Mouse (Mus musculus) olfactory bulb, adult 2 months (tissue): ENCODE results near the gene Nvl. TPM values are rescaled to one million over a fixed set of nuclear protein-coding genes. Genes with fewer than 3 reads are reported as not detected.

Source experiments
- H3K27ac ChIP-seq: fragments of 200-500 bp; 2 replicates; pipeline ENCODE4 v1.5.1; 2012; ENCODE audit warnings: low read depth, low read length; ENCODE audit not compliant: insufficient read depth
- H3K4me1 ChIP-seq: fragments of 200-500 bp; 2 replicates; pipeline ENCODE4 v1.6.1; 2012; ENCODE audit warnings: low read length; ENCODE audit not compliant: control insufficient read depth, insufficient read depth
- H3K4me3 ChIP-seq: fragments of 200-500 bp; 2 replicates; pipeline ENCODE4 v1.5.1; 2012; ENCODE audit warnings: mild to moderate bottlenecking, low read depth, low read length, moderate library complexity; ENCODE audit not compliant: insufficient read depth
- CTCF ChIP-seq: fragments of 200-500 bp; IDR thresholded peaks from 2 replicates; pipeline ENCODE4 v1.5.1; 2012; ENCODE audit warnings: low read depth, mild to moderate bottlenecking, low read length, moderate library complexity; ENCODE audit not compliant: insufficient read depth
- POLR2A ChIP-seq: fragments of 200-500 bp; IDR thresholded peaks from 2 replicates; pipeline ENCODE4 v1.6.1; 2012; ENCODE audit warnings: mild to moderate bottlenecking, low read depth, low read length, moderate library complexity; ENCODE audit not compliant: insufficient read depth
- WGBS: fragments of 180-500 bp; shearing (Covaris S2); methylation state at CpG from one replicate; pipeline ENCODE4 v1.1.7; 2018; 5-methylcytosine and 5-hydroxymethylcytosine counted together
- polyA plus RNA-seq: library from polyadenylated mRNA; stranded (reverse); fragments of >200 nt; gene quantifications from 2 replicates; pipeline ENCODE4 v1.2.4, GENCODE M21; 2012; ENCODE audit warnings: low replicate concordance; ENCODE audit not compliant: missing spikeins, insufficient read depth, insufficient read length

Gene Nvl
- polyA plus RNA-seq, result 167 TPM in 1 of 2 replicates, not detected in the other

GRCm38 (mm10) chr1:181143950-181144836 is at the start of gene Nvl, which contains the start of gene Cnih4:
Gene Nvl, minus strand, starts transcription at chr1:181144204.
Gene Cnih4, plus strand, starts transcription at chr1:181144693.
- H3K27ac ChIP-seq, result 0 out of 2 replicates have a peak within 1 kb of the TSS, but pooled peaks have one; percentile 34
- TF ChIP-seq CTCF (no peak), POLR2A (peak; percentile 41; the same call in 1 of the 2 replicates)
- H3K4me1 ChIP-seq, result peaks cover 7% of the 10 kb centered on the region; the same call in 1 of the 2 replicates
- peak within 1 kb of the TSS; percentile 90 for H3K4me3 ChIP-seq
- under 1% methylated on average over 52 of the region's 52 CpGs for WGBS

DNA sequence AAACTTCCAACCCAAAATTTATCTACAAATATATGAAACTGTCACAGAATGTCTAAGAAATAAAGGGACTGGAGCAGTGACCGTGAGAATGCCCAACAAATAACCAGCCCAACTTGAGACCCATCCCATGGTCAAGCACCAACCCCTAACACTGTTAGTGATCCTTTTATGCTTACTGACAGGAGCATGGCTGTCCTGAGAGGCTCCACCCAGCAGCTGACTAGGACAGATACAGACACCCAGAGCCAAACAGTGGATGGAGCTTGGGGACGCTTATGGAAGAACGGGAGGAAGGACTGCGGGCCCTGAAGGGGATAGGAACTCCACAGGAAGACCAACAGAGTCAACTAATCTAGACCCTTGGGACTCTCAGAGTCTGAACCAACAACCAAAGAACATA is 44.9 kb upstream of the Nvl start:
- Histone ChIP-seq H3K4me3 (no peak overlapping the region), H3K27ac (no peak overlapping the region), H3K4me1 (no peaks in the 10 kb centered on the region)
- TF ChIP-seq POLR2A, result no peak
- TF ChIP-seq CTCF, result no peak
- 91% methylated on average over 4 of the region's 4 CpGs for WGBS

GRCm38 (mm10) chr1:181170210-181170609 is 26.2 kb upstream of the Nvl start:
- Histone ChIP-seq H3K4me1 (no peaks in the 10 kb centered on the region), H3K4me3 (no peak overlapping the region), H3K27ac (no peak overlapping the region)
- TF ChIP-seq POLR2A (no peak), CTCF (no peak)
- WGBS, result 83% methylated on average over 8 of the region's 8 CpGs

DNA sequence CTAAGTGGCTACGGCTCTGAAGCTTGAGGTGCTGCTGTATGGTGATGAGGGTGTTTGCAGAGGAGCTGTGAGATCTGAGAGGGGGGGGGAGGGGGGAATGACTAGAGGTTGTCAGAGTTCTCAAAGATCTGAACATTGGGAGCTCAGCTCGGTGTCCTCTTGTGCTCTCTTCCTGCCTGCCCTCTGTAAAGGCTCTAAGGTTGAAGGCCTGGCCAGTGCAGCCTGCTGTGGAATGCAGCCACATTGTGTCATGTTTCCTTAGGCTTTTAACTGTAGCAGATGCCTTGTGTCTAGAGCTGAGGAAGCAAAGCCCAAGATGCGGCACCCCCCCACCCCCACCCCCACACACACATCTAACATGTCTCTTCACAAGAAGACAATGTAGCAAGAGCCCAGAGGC is 24.4 kb upstream of the Nvl start:
- no peak overlapping the region for H3K4me3 ChIP-seq
- TF ChIP-seq POLR2A (no peak), CTCF (no peak)
- no peak overlapping the region for H3K27ac ChIP-seq
- WGBS, result 77% methylated on average over 3 of the region's 3 CpGs
- H3K4me1 ChIP-seq, result no peaks in the 10 kb centered on the region

DNA sequence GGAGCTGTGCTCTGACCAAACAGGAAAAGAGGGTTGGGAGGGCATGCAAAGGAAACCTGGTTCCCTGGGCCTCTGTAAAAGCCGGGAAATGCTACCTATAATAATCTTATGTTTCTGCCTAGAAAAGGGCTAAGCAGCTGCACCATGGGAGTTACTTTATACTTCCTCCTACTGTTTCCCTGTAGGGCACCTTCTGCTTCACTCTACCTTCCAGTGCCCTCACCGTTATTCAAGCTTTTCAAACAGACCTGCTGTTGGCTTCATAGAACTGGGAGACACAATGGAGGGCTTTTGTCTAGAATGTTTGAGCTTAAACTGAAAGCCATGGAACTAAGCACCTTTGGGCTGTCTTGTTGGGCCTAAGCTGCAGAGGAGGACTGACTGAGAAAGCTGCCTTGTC is 23.8 kb upstream of the Nvl start:
- WGBS, result 71% methylated on average over 2 of the region's 2 CpGs
- no peak for TF ChIP-seq CTCF
- TF ChIP-seq POLR2A, result no peak
- Histone ChIP-seq H3K4me3 (no peak overlapping the region), H3K27ac (no peak overlapping the region), H3K4me1 (no peaks in the 10 kb centered on the region)

- WGBS, result 22% methylated on average over 5 of the region's 5 CpGs
- Histone ChIP-seq H3K4me3 (peak overlapping the region; percentile 75; the same call in 1 of the 2 replicates), H3K27ac (no peak overlapping the region), H3K4me1 (peaks cover 4% of the 10 kb centered on the region)
- TF ChIP-seq CTCF (no peak), POLR2A (no peak)
Observed at GRCm38 (mm10) chr1:181151541-181151940, 7.5 kb upstream of the Nvl start.

- Histone ChIP-seq H3K27ac (peak overlapping the region; percentile 57), H3K4me3 (peak overlapping the region; percentile 75), H3K4me1 (peaks cover 4% of the 10 kb centered on the region)
- TF ChIP-seq POLR2A (peak; percentile 88; the same call in 1 of the 2 replicates), CTCF (no peak)
- under 1% methylated on average over 56 of the region's 59 CpGs for WGBS
Observed at GRCm38 (mm10) chr1:181150827-181151534, 7.0 kb upstream of the Nvl start.

DNA sequence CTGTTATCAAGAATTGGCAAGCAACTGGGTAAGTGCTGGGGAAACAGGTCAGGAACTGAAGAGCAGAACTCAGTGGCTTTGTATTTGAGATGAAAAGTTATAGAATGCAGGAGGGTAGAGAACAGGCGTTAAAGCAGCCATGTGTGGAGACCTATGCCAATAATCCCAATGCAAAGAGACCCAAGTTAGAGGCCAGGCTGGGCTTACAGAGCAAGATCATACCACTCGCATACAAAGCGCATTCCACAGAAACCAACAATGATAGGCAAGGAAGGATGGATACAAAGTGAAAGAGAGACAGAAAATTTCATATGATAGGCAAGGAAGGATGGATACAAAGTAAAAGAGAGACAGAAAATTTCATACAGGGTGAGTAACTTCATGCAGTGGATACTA is 6.4 kb upstream of the Nvl start:
- no peak overlapping the region for H3K27ac ChIP-seq
- peaks cover 2% of the 10 kb centered on the region for H3K4me1 ChIP-seq
- 70% methylated on average over 3 of the region's 3 CpGs for WGBS
- no peak overlapping the region; the same call in 1 of the 2 replicates for H3K4me3 ChIP-seq
- no peak for TF ChIP-seq POLR2A
- TF ChIP-seq CTCF, result no peak

GRCm38 (mm10) chr1:181149373-181150017 is 5.5 kb upstream of the Nvl start:
- peaks cover 6% of the 10 kb centered on the region for H3K4me1 ChIP-seq
- no peak for TF ChIP-seq CTCF
- no peak for TF ChIP-seq POLR2A
- no peak overlapping the region for H3K4me3 ChIP-seq
- no peak overlapping the region for H3K27ac ChIP-seq
- 79% methylated on average over 3 of the region's 3 CpGs for WGBS
